Mouse (Mus musculus) thymus, adult 2 months (tissue): ENCODE measurements around the gene Xrra1. TPM values are rescaled to one million over a fixed set of nuclear protein-coding genes. Genes with fewer than 3 reads are reported as not detected.

Experiments
- DNase-seq: peaks from one replicate; pipeline ENCODE4 v3.0.0; 2021
- H3K27ac ChIP-seq: fragments of 200-500 bp; 2 replicates; pipeline ENCODE4 v1.5.1; 2012; ENCODE audit warnings: low read length, control low read depth; ENCODE audit not compliant: control insufficient read depth, insufficient read depth
- H3K27me3 ChIP-seq: fragments of 200-500 bp; 2 replicates; pipeline ENCODE4 v1.6.1; 2012; ENCODE audit warnings: mild to moderate bottlenecking, low read length, moderate library complexity, mixed read lengths; ENCODE audit not compliant: control insufficient read depth, insufficient read depth
- H3K36me3 ChIP-seq: fragments of 200-500 bp; 2 replicates; pipeline ENCODE4 v1.6.1; 2012; ENCODE audit warnings: mild to moderate bottlenecking, low read length, moderate library complexity; ENCODE audit not compliant: control insufficient read depth, insufficient read depth
- H3K4me1 ChIP-seq: fragments of 200-500 bp; replicated peaks from 2 replicates; pipeline ENCODE4 v1.6.1; 2012; ENCODE audit warnings: low read length; ENCODE audit not compliant: control insufficient read depth, insufficient read depth
- H3K4me3 ChIP-seq: fragments of 200-500 bp; 2 replicates; pipeline ENCODE4 v1.5.1; 2012; ENCODE audit warnings: mild to moderate bottlenecking, low read length, control low read depth, moderate library complexity; ENCODE audit not compliant: control insufficient read depth, insufficient read depth
- CTCF ChIP-seq: fragments of 200-500 bp; IDR thresholded peaks from 2 replicates; pipeline ENCODE4 v1.5.1; 2012; ENCODE audit warnings: mild to moderate bottlenecking, control low read depth, low read length, moderate library complexity, borderline replicate concordance; ENCODE audit not compliant: control insufficient read depth, poor library complexity, insufficient read depth; ENCODE audit errors: extremely low read depth
- POLR2A ChIP-seq: fragments of 200-500 bp; IDR thresholded peaks from 2 replicates; pipeline ENCODE4 v1.6.1; 2012; ENCODE audit warnings: mild to moderate bottlenecking, low read length, control low read depth, moderate library complexity; ENCODE audit not compliant: control insufficient read depth, poor library complexity, insufficient read depth; ENCODE audit errors: extremely low read depth
- WGBS: fragments of 180-500 bp; shearing (Covaris S2); methylation state at CpG from one replicate; pipeline ENCODE4 v1.1.7; 2018; 5-methylcytosine and 5-hydroxymethylcytosine counted together
- polyA plus RNA-seq: library from polyadenylated mRNA; depleted of rRNA; stranded (reverse); fragments of >200 nt; gene quantifications from 2 replicates; pipeline ENCODE4 v1.2.3, GENCODE M21; 2012

The Xrra1 gene
- polyA plus RNA-seq, 1 experiment = 26.0 TPM

DNA sequence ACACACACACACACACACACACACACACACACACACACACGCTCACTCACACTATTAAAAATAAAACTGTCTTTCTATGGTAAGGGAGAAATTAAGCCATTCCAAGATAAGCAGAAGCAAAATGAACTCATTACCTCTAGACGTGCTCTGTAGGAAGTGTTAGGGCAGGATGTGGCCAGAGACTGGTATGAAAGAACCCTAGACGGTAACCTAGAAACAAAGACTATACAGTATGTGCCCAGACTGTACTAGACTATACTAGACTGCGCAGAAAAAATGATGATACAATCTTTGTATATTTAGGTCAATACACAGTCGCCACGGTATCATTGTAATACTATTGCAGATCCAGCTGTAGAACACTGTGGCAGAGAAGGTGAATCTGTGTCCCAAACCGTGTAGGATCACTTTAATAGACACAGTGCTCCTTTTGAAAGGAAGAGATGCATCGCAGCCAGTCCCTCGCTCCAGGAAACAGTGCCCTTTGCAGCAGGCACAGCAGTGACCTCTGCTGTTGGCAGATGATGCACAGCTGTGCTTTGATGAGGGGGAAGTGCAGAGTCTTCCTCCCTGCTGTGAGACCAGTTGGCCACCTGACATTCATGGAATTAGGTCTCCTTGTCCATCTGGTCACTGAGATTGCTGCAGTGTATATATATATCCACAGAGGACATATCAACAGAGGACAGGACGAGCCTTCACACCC lies 30.4 kb downstream of the Xrra1 start:
- WGBS = 7% methylated on average over 10 of the region's 10 CpGs
- TF ChIP-seq CTCF (peak; percentile 71; the same call in 1 of the 2 replicates), POLR2A (no peak)
- Histone ChIP-seq H3K27me3 (no peaks in the 10 kb centered on the region), H3K36me3 (no peaks in the 10 kb centered on the region), H3K27ac (peak overlapping the region; percentile 98), H3K4me1 (peaks cover 62% of the 10 kb centered on the region), H3K4me3 (peak overlapping the region; percentile 27)
- peak; percentile 81 for DNase-seq

- H3K27ac ChIP-seq = peak overlapping the region; percentile 98
- H3K36me3 ChIP-seq = no peaks in the 10 kb centered on the region
- WGBS = 33% methylated on average over 3 of the region's 3 CpGs
- peak; percentile 69 for DNase-seq
- no peaks in the 10 kb centered on the region for H3K27me3 ChIP-seq
- TF ChIP-seq POLR2A (no peak), CTCF (no peak)
- peaks cover 62% of the 10 kb centered on the region for H3K4me1 ChIP-seq
- no peak overlapping the region for H3K4me3 ChIP-seq
Measured at GRCm38 (mm10) chr7:99890168-99890755, 31.3 kb downstream of the Xrra1 start.

GRCm38 (mm10) chr7:99891471-99891870 lies 32.6 kb downstream of the Xrra1 start:
- H3K4me3 ChIP-seq = no peak overlapping the region
- H3K27ac ChIP-seq = peak overlapping the region; percentile 60
- H3K36me3 ChIP-seq = no peaks in the 10 kb centered on the region
- H3K27me3 ChIP-seq = no peaks in the 10 kb centered on the region
- H3K4me1 ChIP-seq = peaks cover 64% of the 10 kb centered on the region
- 44% methylated on average over 3 of the region's 3 CpGs for WGBS
- TF ChIP-seq POLR2A (no peak), CTCF (no peak)
- DNase-seq = no peak

GRCm38 (mm10) chr7:99892351-99892750 lies 33.4 kb downstream of the Xrra1 start:
- no peak overlapping the region for H3K4me3 ChIP-seq
- H3K27me3 ChIP-seq = no peaks in the 10 kb centered on the region
- TF ChIP-seq POLR2A (no peak), CTCF (no peak)
- WGBS = 95% methylated on average over 2 of the region's 2 CpGs
- no peak overlapping the region for H3K27ac ChIP-seq
- DNase-seq = no peak
- no peaks in the 10 kb centered on the region for H3K36me3 ChIP-seq
- peaks cover 65% of the 10 kb centered on the region for H3K4me1 ChIP-seq

- H3K27me3 ChIP-seq = no peaks in the 10 kb centered on the region
- no peak overlapping the region for H3K4me3 ChIP-seq
- no peak for DNase-seq
- peaks cover 60% of the 10 kb centered on the region for H3K4me1 ChIP-seq
- 98% methylated on average over 3 of the region's 3 CpGs for WGBS
- TF ChIP-seq CTCF (no peak), POLR2A (no peak)
- H3K27ac ChIP-seq = no peak overlapping the region; the same call in 1 of the 2 replicates
- no peaks in the 10 kb centered on the region for H3K36me3 ChIP-seq
Measured at GRCm38 (mm10) chr7:99893967-99894366, 35.1 kb downstream of the Xrra1 start.

DNA sequence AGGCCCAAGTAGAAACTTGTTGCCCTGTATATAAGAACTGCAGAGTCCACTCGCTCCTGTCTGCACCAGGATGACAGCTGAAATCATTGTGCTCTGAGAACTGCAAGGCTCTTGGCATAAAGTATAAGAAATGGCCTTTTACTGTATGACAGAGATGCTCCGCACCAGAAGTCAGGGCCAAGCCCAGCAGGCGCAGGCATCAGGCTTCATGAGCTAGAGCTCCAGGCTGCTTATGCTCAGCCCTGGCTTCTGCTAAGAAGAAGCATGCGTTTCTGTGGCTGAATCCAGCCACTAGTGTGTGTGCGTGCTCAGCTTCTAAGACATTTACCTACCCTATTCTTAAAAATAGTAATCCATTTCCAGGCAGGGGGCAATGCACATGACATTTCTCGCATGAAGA lies 35.6 kb downstream of the Xrra1 start:
- no peak overlapping the region for H3K4me3 ChIP-seq
- no peak for DNase-seq
- TF ChIP-seq POLR2A (no peak), CTCF (no peak)
- 88% methylated on average over 6 of the region's 6 CpGs for WGBS
- no peaks in the 10 kb centered on the region for H3K27me3 ChIP-seq
- no peaks in the 10 kb centered on the region for H3K36me3 ChIP-seq
- H3K27ac ChIP-seq = peak overlapping the region; percentile 67
- H3K4me1 ChIP-seq = peaks cover 58% of the 10 kb centered on the region
